21 mouse cellular contexts compared by ENCODE assay signal in genomic region chr8:35192515-35192914, GRCm38 (mm10).
"Had no signal": no experiment of that assay in that cellular context is flagged by ENCODE, and none has a peak within 500 bp of the region (broad histone marks: within the 10 kb centered on the region; RNA-seq: fewer than 3 reads in every experiment).

No protein-coding gene starts in this region.

- H3K27me3 ChIP-seq: heart, embryonic 12.5 days; hindbrain, embryonic 12.5 days; intestine, embryonic 15.5 days; limb, embryonic 12.5 days; liver, embryonic 13.5 days had no signal

- H3K9ac ChIP-seq: heart, embryonic 12.5 days; hindbrain, embryonic 12.5 days; hindbrain, embryonic 14.5 days; intestine, embryonic 15.5 days; limb, embryonic 12.5 days; liver, embryonic 13.5 days had no signal

- H3K4me1 ChIP-seq: intestine, embryonic 15.5 days; liver, embryonic 13.5 days had no signal

- DNase-seq: gastrocnemius, adult 2 months; gastrocnemius, postnatal 10 days; gastrocnemius, postnatal 25 days; heart, adult 18-20 months; heart, postnatal 10 days; heart, postnatal 4 days; kidney, adult 18-20 months; kidney, adult 8-10 months; kidney, postnatal 10 days; kidney, postnatal 25 days; layer of hippocampus, adult 9-11 months; layer of hippocampus, postnatal 36 days; left cerebral cortex, postnatal 4 days; liver; liver, embryonic 13.5 days had no signal

- H3K36me3 ChIP-seq: heart, embryonic 12.5 days; hindbrain, embryonic 10.5 days; hindbrain, embryonic 12.5 days; intestine, embryonic 15.5 days; limb, embryonic 12.5 days; liver, embryonic 13.5 days had no signal

- H3K27ac ChIP-seq: gastrocnemius, adult 2 months; hindbrain, embryonic 10.5 days; hindbrain, embryonic 12.5 days; hindbrain, embryonic 14.5 days; intestine, embryonic 15.5 days; limb, embryonic 12.5 days; liver, embryonic 13.5 days had no signal

- H3K4me3 ChIP-seq: gastrocnemius, adult 2 months; heart, embryonic 12.5 days; hindbrain, embryonic 10.5 days; hindbrain, embryonic 12.5 days; intestine, embryonic 15.5 days; limb, embryonic 12.5 days; liver, embryonic 13.5 days had no signal

- H3K9me3 ChIP-seq: heart, embryonic 12.5 days; hindbrain, embryonic 10.5 days; hindbrain, embryonic 12.5 days; intestine, embryonic 15.5 days; limb, embryonic 12.5 days; liver, embryonic 13.5 days had no signal
